Mouse (Mus musculus) intestine, embryonic 16.5 days (tissue): ENCODE results near the gene Zfp664. TPM values are rescaled to one million over a fixed set of nuclear protein-coding genes. Genes with fewer than 3 reads are reported as not detected.

Source experiments
- ATAC-seq: fragments of 200-750 bp; cut with Nextera tagmentation; 2 replicates; pipeline ENCODE4 v1.8.0; 2017; ENCODE audit warnings: moderate TSS enrichment, moderate library complexity
- H3K27ac ChIP-seq: fragments of 300-500 bp; sonication (generic); 2 replicates; pipeline ENCODE4 v1.5.1; 2014; ENCODE audit warnings: mild to moderate bottlenecking, low read length
- H3K27me3 ChIP-seq: fragments of 300-500 bp; sonication (generic); replicated peaks from 2 replicates; pipeline ENCODE4 v1.6.1; 2014; ENCODE audit warnings: low read length, control low read depth, mixed read lengths; ENCODE audit not compliant: control insufficient read depth, insufficient read depth
- H3K36me3 ChIP-seq: fragments of 300-500 bp; sonication (generic); 2 replicates; pipeline ENCODE4 v1.6.1; 2014; ENCODE audit warnings: low read length, control low read depth; ENCODE audit not compliant: control insufficient read depth, insufficient read depth
- H3K4me1 ChIP-seq: fragments of 300-500 bp; sonication (generic); 2 replicates; pipeline ENCODE4 v1.6.1; 2014; ENCODE audit warnings: low read length, control low read depth, mixed read lengths; ENCODE audit not compliant: control insufficient read depth, insufficient read depth
- H3K4me2 ChIP-seq: fragments of 300-500 bp; sonication (generic); 2 replicates; pipeline ENCODE4 v1.6.1; 2014; ENCODE audit warnings: low read depth, low read length, control low read depth
- H3K4me3 ChIP-seq: fragments of 300-500 bp; sonication (generic); 2 replicates; pipeline ENCODE4 v1.5.1; 2014; ENCODE audit warnings: mild to moderate bottlenecking, low read length
- H3K9ac ChIP-seq: fragments of 300-500 bp; sonication (generic); 2 replicates; pipeline ENCODE4 v1.6.1; 2014; ENCODE audit warnings: low read depth, low read length
- H3K9me3 ChIP-seq: fragments of 300-500 bp; sonication (generic); 2 replicates; pipeline ENCODE4 v1.6.1; 2016; ENCODE audit warnings: low read length, control low read depth; ENCODE audit not compliant: control insufficient read depth
- WGBS: fragments of 180-500 bp; shearing (Covaris S2); extraction: QIAGEN DNeasy Blood & Tissue Kit; methylation state at CpG from one replicate; pipeline ENCODE4 v1.1.7; 2014; 5-methylcytosine and 5-hydroxymethylcytosine counted together
- polyA plus RNA-seq: library from polyadenylated mRNA; unstranded; fragments of >200 nt; fragmentation: Nextera tagmentation; extraction: Ambion mirVana; gene quantifications from 2 replicates; pipeline ENCODE4 v1.2.1, GENCODE M21; 2015

Zfp664 gene
- polyA plus RNA-seq, 1 experiment from 2014 or later: 54.0 TPM

GRCm38 (mm10) chr5:124908860-124909259 lies 46.4 kb downstream of the Zfp664 start:
- WGBS: 22% methylated on average over 5 of the region's 5 CpGs
- H3K36me3 ChIP-seq: no peaks in the 10 kb centered on the region
- no peaks in the 10 kb centered on the region for H3K4me1 ChIP-seq
- no peak overlapping the region for H3K4me3 ChIP-seq
- no peaks in the 10 kb centered on the region for H3K9me3 ChIP-seq
- H3K4me2 ChIP-seq: no peak overlapping the region
- peak; percentile 62 for ATAC-seq
- H3K27me3 ChIP-seq: no peaks in the 10 kb centered on the region
- H3K9ac ChIP-seq: no peak overlapping the region
- H3K27ac ChIP-seq: no peak overlapping the region

GRCm38 (mm10) chr5:124912276-124912675 lies 49.8 kb downstream of the Zfp664 start:
- Histone ChIP-seq H3K4me3 (no peak overlapping the region), H3K4me1 (no peaks in the 10 kb centered on the region), H3K9me3 (no peaks in the 10 kb centered on the region), H3K36me3 (no peaks in the 10 kb centered on the region), H3K9ac (no peak overlapping the region), H3K27ac (no peak overlapping the region), H3K4me2 (no peak overlapping the region), H3K27me3 (no peaks in the 10 kb centered on the region)
- 55% methylated on average over 5 of the region's 7 CpGs for WGBS
- no peak for ATAC-seq

GRCm38 (mm10) chr5:124912946-124913933 lies 50.7 kb downstream of the Zfp664 start:
- H3K4me1 ChIP-seq: no peaks in the 10 kb centered on the region
- no peak for ATAC-seq
- no peak overlapping the region for H3K9ac ChIP-seq
- no peaks in the 10 kb centered on the region for H3K9me3 ChIP-seq
- H3K27ac ChIP-seq: no peak overlapping the region
- no peaks in the 10 kb centered on the region for H3K27me3 ChIP-seq
- WGBS: 55% methylated on average over 20 of the region's 20 CpGs
- no peaks in the 10 kb centered on the region for H3K36me3 ChIP-seq
- no peak overlapping the region for H3K4me2 ChIP-seq
- H3K4me3 ChIP-seq: no peak overlapping the region

GRCm38 (mm10) chr5:124919798-124920197 lies 57.3 kb downstream of the Zfp664 start:
- ATAC-seq: no peak
- H3K27ac ChIP-seq: no peak overlapping the region

GRCm38 (mm10) chr5:124921410-124921809 lies 58.9 kb downstream of the Zfp664 start:
- Histone ChIP-seq H3K27ac (no peak overlapping the region), H3K36me3 (no peaks in the 10 kb centered on the region), H3K4me2 (no peak overlapping the region), H3K4me1 (0 out of 2 replicates have a peak, but pooled peaks cover 5% of the 10 kb centered on the region), H3K4me3 (no peak overlapping the region), H3K27me3 (no peaks in the 10 kb centered on the region), H3K9ac (no peak overlapping the region), H3K9me3 (no peaks in the 10 kb centered on the region)
- no peak for ATAC-seq

More at GRCm38 (mm10) chr5:124919798-124920197, 57.3 kb downstream of the Zfp664 start:
- no peaks in the 10 kb centered on the region for H3K36me3 ChIP-seq
- 80% methylated on average over 3 of the region's 3 CpGs for WGBS
- H3K9ac ChIP-seq: no peak overlapping the region
- 0 out of 2 replicates have a peak, but pooled peaks cover 5% of the 10 kb centered on the region for H3K4me1 ChIP-seq
- H3K9me3 ChIP-seq: no peaks in the 10 kb centered on the region
- no peak overlapping the region for H3K4me3 ChIP-seq
- no peak overlapping the region for H3K4me2 ChIP-seq
- no peaks in the 10 kb centered on the region for H3K27me3 ChIP-seq

DNA sequence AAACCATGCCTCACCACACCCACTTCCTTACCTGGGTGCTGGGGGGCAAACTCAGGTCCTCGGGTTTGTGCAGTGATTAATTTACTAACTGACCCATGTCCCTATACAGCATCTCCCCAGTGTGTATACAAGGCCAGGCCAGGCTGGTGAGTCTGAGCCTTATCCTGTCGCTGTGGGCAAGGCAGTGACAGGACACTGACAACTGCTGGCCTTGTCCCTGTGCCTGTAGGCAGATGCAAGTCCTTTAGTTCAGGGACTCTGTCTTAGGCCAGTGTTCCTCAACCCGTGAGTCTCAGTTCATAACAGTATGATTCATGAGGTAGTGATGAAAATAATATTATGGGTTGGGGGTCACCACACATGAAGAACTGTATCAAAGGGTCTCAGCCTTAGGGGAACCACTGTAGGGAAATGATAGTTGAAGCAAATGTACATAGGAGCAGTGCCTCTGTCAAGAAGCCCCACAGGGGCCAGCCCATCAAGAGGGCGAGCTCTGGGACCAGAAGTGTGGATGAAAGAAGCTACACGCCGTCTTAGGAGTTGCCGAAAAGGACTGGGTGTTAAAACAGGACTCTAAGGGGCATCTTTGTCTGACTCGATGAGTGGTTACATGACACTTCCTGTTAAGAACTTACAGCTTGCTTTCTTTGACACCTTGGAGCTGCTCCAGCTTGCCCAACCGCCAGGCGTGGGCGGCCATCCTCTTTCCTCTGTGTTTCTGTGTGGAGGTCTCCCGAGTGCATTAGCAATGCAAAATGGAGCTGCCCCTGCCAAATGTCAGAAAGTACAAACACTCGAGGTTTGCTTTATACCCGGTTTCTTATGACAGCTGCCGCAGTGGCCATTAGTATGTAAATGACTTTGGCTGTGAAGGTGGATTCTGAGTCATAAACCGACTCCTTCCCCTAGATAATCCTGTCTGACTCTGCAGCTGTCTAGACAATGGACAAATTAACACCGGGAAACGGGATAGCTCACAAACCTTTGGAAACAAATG lies 60.2 kb downstream of the Zfp664 start:
- no peak overlapping the region for H3K27ac ChIP-seq
- WGBS: 31% methylated on average over 18 of the region's 18 CpGs
- no peak for ATAC-seq

GRCm38 (mm10) chr5:124929425-124930054 lies 67.0 kb downstream of the Zfp664 start:
- no peak overlapping the region for H3K4me2 ChIP-seq
- H3K27ac ChIP-seq: no peak overlapping the region
- H3K4me3 ChIP-seq: no peak overlapping the region
- H3K4me1 ChIP-seq: no peaks in the 10 kb centered on the region
- no peaks in the 10 kb centered on the region for H3K36me3 ChIP-seq
- H3K9ac ChIP-seq: no peak overlapping the region
- 0 out of 2 replicates have a peak, but pooled peaks have one; percentile 23 for ATAC-seq
- WGBS: 76% methylated on average over 9 of the region's 9 CpGs
- H3K27me3 ChIP-seq: no peaks in the 10 kb centered on the region
- 0 out of 2 replicates have a peak, but pooled peaks cover 3% of the 10 kb centered on the region for H3K9me3 ChIP-seq

More for the DNA sequence above, 60.2 kb downstream of the Zfp664 start:
- Histone ChIP-seq H3K36me3 (no peaks in the 10 kb centered on the region), H3K4me2 (no peak overlapping the region), H3K4me3 (no peak overlapping the region), H3K27me3 (no peaks in the 10 kb centered on the region), H3K4me1 (0 out of 2 replicates have a peak, but pooled peaks cover 5% of the 10 kb centered on the region), H3K9me3 (no peaks in the 10 kb centered on the region), H3K9ac (no peak overlapping the region)

- no peak overlapping the region for H3K27ac ChIP-seq
- no peaks in the 10 kb centered on the region for H3K36me3 ChIP-seq
- no peaks in the 10 kb centered on the region for H3K4me1 ChIP-seq
- no peaks in the 10 kb centered on the region for H3K27me3 ChIP-seq
- 50% methylated on average over 5 of the region's 5 CpGs for WGBS
- 0 out of 2 replicates have a peak, but pooled peaks cover 3% of the 10 kb centered on the region for H3K9me3 ChIP-seq
- H3K4me2 ChIP-seq: no peak overlapping the region
- no peak overlapping the region for H3K9ac ChIP-seq
- H3K4me3 ChIP-seq: no peak overlapping the region
- ATAC-seq: no peak
Measured at GRCm38 (mm10) chr5:124930055-124930439, 67.6 kb downstream of the Zfp664 start.
